17 mouse cellular contexts compared by ENCODE assay signal in genomic region chr2:104318259-104318658, GRCm38 (mm10).
DNase-seq lines count a peak whose midpoint lies in the region; ATAC-seq and TF ChIP-seq lines count a peak whose summit lies in the region.
"Had no signal": no experiment of that assay in that cellular context is flagged by ENCODE, and none has a peak within 500 bp of the region (broad histone marks: within the 10 kb centered on the region; RNA-seq: fewer than 3 reads in every experiment).

No protein-coding gene starts in this region.

- WGBS in hindbrain, postnatal 0 days, result 43% methylated on average over 2 of the region's 2 CpGs
- 82% methylated on average over 2 of the region's 2 CpGs for WGBS in hindbrain, embryonic 10.5 days

- ATAC-seq in hindbrain, postnatal 0 days, result peak; percentile 30
- ATAC-seq in cerebellum, adult (ENCODE audit: insufficient number of reproducible peaks, low FRiP score, low TSS enrichment), result peak; percentile 53; the same call in 1 of the 2 replicates
- ATAC-seq: lung, postnatal 0 days had no signal

- no peak overlapping the region for H3K4me2 ChIP-seq in hindbrain, postnatal 0 days (ENCODE audit: low read depth, low read length)
- H3K4me2 ChIP-seq: heart, embryonic 12.5 days; hindbrain, embryonic 14.5 days; kidney, embryonic 15.5 days; midbrain, embryonic 12.5 days; stomach, embryonic 15.5 days had no signal

- H3K4me1 ChIP-seq in hindbrain, postnatal 0 days (ENCODE audit: insufficient read depth, low read length), result peaks cover 16% of the 10 kb centered on the region
- H3K4me1 ChIP-seq in hindbrain, embryonic 10.5 days (replicated peaks), result 0 out of 2 replicates have a peak, but pooled peaks cover 11% of the 10 kb centered on the region
- H3K4me1 ChIP-seq: heart, embryonic 12.5 days; stomach, embryonic 15.5 days had no signal

- no peaks in the 10 kb centered on the region for H3K9me3 ChIP-seq in hindbrain, postnatal 0 days (ENCODE audit: low read length)
- no peaks in the 10 kb centered on the region for H3K9me3 ChIP-seq in hindbrain, embryonic 10.5 days
- H3K9me3 ChIP-seq: heart, embryonic 12.5 days; kidney, embryonic 15.5 days; midbrain, embryonic 12.5 days; stomach, embryonic 15.5 days had no signal

- H3K27ac ChIP-seq in hindbrain, postnatal 0 days, result peak overlapping the region; percentile 54
- no peak overlapping the region for H3K27ac ChIP-seq in hindbrain, embryonic 10.5 days
- H3K27ac ChIP-seq: hindbrain, embryonic 14.5 days; kidney, embryonic 15.5 days; midbrain, embryonic 12.5 days; stomach, embryonic 15.5 days had no signal

- H3K36me3 ChIP-seq in hindbrain, postnatal 0 days (ENCODE audit: insufficient read depth, low read length), result no peaks in the 10 kb centered on the region
- H3K36me3 ChIP-seq in hindbrain, embryonic 10.5 days, result no peaks in the 10 kb centered on the region
- H3K36me3 ChIP-seq: heart, embryonic 12.5 days; kidney, embryonic 15.5 days; midbrain, embryonic 12.5 days; stomach, embryonic 15.5 days had no signal

- H3K27me3 ChIP-seq in hindbrain, postnatal 0 days (ENCODE audit: insufficient read depth, low read length), result no peaks in the 10 kb centered on the region
- no peaks in the 10 kb centered on the region for H3K27me3 ChIP-seq in hindbrain, embryonic 10.5 days (ENCODE audit: insufficient read depth, poor library complexity, severe bottlenecking)
- H3K27me3 ChIP-seq: heart, embryonic 12.5 days; kidney, embryonic 15.5 days; midbrain, embryonic 12.5 days; stomach, embryonic 15.5 days had no signal

- no peak for TF ChIP-seq CTCF in hindbrain, postnatal 0 days (IDR thresholded peaks at IDR 0.05; ENCODE audit: low read depth)

- DNase-seq in hindbrain, postnatal 0 days (ENCODE audit: low spot score), result no peak
- no peak for DNase-seq in hindbrain, embryonic 10.5 days (ENCODE audit: low spot score)
- peak; percentile 42 to 44 for DNase-seq in cerebellum, adult 18-20 months
- peak; percentile 66 to 68 for DNase-seq in cerebellum, postnatal 25 days
- no peak for DNase-seq in spleen, postnatal 36 days (ENCODE audit: low spot score in 2 of 2)
- DNase-seq in adrenal gland, postnatal 14 days, result no peak
- DNase-seq: heart, postnatal 14 days; liver; spleen, adult 18-20 months; thymus, adult 18-20 months had no signal

- no peak overlapping the region for H3K4me3 ChIP-seq in hindbrain, postnatal 0 days (ENCODE audit: low read length)
- no peak overlapping the region for H3K4me3 ChIP-seq in hindbrain, embryonic 10.5 days
- H3K4me3 ChIP-seq: heart, embryonic 12.5 days; kidney, embryonic 15.5 days; midbrain, embryonic 12.5 days; stomach, embryonic 15.5 days had no signal

- no peak overlapping the region for H3K9ac ChIP-seq in hindbrain, postnatal 0 days (replicated peaks; ENCODE audit: low read length)
- H3K9ac ChIP-seq: heart, embryonic 12.5 days; hindbrain, embryonic 14.5 days; kidney, embryonic 15.5 days; midbrain, embryonic 12.5 days; stomach, embryonic 15.5 days had no signal

Comparison
In these comparisons a context has a peak if more than half of its experiments do, and no peak if none do; other contexts are left out.
1. DNase-seq: peak in cerebellum, adult 18-20 months (2 of 2) and cerebellum, postnatal 25 days (2 of 2); none in hindbrain, postnatal 0 days (single experiment), hindbrain, embryonic 10.5 days (single experiment), spleen, postnatal 36 days (0 of 2) and adrenal gland, postnatal 14 days (single experiment).